18 mouse cellular contexts compared by ENCODE assay signal in the genomic region with DNA sequence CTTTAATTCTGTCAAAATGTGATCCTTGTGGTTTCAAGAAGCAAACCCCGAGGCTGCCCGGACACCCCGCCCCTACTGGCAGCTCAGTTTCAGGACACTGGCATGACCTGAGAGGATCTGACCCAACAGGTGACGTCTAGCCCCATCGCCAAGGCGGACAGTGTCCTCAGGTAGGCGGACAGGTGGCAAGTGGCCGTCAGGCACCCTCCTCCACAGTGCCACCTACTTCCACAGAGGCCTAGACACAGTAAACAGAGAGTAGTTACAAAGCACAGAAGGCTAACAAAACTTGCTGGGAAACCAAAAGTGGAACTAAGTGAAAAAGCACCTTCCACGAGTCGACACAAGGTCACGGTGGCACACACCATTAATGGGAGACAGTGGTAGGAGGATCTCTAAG. TPM values are rescaled to one million over a fixed set of nuclear protein-coding genes. Genes with fewer than 3 reads are reported as not detected.
DNase-seq lines count a peak whose midpoint lies in the region; ATAC-seq and TF ChIP-seq lines count a peak whose summit lies in the region.
"Had no signal": no experiment of that assay in that cellular context is flagged by ENCODE, and none has a peak within 500 bp of the region (broad histone marks: within the 10 kb centered on the region; RNA-seq: fewer than 3 reads in every experiment).

No protein-coding gene starts in this region.

- 63% methylated on average over 11 of the region's 11 CpGs for WGBS in kidney, adult 2 months
- 92% methylated on average over 11 of the region's 11 CpGs for WGBS in forebrain, embryonic 15.5 days
- 93% methylated on average over 11 of the region's 11 CpGs for WGBS in hindbrain, embryonic 14.5 days

- no peak overlapping the region for H3K4me2 ChIP-seq in forebrain, embryonic 15.5 days (replicated peaks)
- H3K4me2 ChIP-seq in hindbrain, embryonic 14.5 days (replicated peaks) = no peak overlapping the region
- H3K4me2 ChIP-seq: heart, embryonic 15.5 days; limb, embryonic 13.5 days; midbrain, embryonic 11.5 days had no signal

- no peaks in the 10 kb centered on the region for H3K27me3 ChIP-seq in kidney, adult 2 months (replicated peaks; ENCODE audit: control insufficient read depth, insufficient read depth, low read length)
- H3K27me3 ChIP-seq in megakaryocyte, embryonic 14.5 days (replicated peaks) = peaks cover 52% of the 10 kb centered on the region
- H3K27me3 ChIP-seq in forebrain, embryonic 15.5 days = peaks cover 21% of the 10 kb centered on the region; the same call in 1 of the 2 replicates
- H3K27me3 ChIP-seq in hindbrain, embryonic 14.5 days (ENCODE audit: control insufficient read depth, insufficient read depth, low read length) = peaks cover 22% of the 10 kb centered on the region
- H3K27me3 ChIP-seq: Patski had no signal

- peak overlapping the region; percentile 78 for H3K27ac ChIP-seq in kidney, adult 2 months (ENCODE audit: insufficient read depth, low read depth, low read length)
- no peak overlapping the region for H3K27ac ChIP-seq in forebrain, embryonic 15.5 days (replicated peaks)
- no peak overlapping the region for H3K27ac ChIP-seq in hindbrain, embryonic 14.5 days
- H3K27ac ChIP-seq: embryonic facial prominence, embryonic 10.5 days; forebrain, embryonic 10.5 days; heart, embryonic 15.5 days; limb, embryonic 13.5 days had no signal

- H3K36me3 ChIP-seq in kidney, adult 2 months (ENCODE audit: control insufficient read depth, insufficient read depth, low read length) = no peaks in the 10 kb centered on the region
- H3K36me3 ChIP-seq in megakaryocyte, embryonic 14.5 days (replicated peaks; ENCODE audit: low read length) = no peaks in the 10 kb centered on the region
- no peaks in the 10 kb centered on the region for H3K36me3 ChIP-seq in forebrain, embryonic 15.5 days
- H3K36me3 ChIP-seq in hindbrain, embryonic 14.5 days (replicated peaks; ENCODE audit: control insufficient read depth, insufficient read depth) = no peaks in the 10 kb centered on the region
- H3K36me3 ChIP-seq: embryonic facial prominence, embryonic 10.5 days; forebrain, embryonic 10.5 days; heart, embryonic 15.5 days; limb, embryonic 13.5 days had no signal

- peaks cover 9% of the 10 kb centered on the region; the same call in 1 of the 2 replicates for H3K4me1 ChIP-seq in kidney, adult 2 months (ENCODE audit: control insufficient read depth, insufficient read depth, low read length)
- peaks cover 10% of the 10 kb centered on the region for H3K4me1 ChIP-seq in megakaryocyte, embryonic 14.5 days
- H3K4me1 ChIP-seq in forebrain, embryonic 15.5 days = peaks cover 9% of the 10 kb centered on the region; the same call in 1 of the 2 replicates
- 0 out of 2 replicates have a peak, but pooled peaks cover 5% of the 10 kb centered on the region for H3K4me1 ChIP-seq in hindbrain, embryonic 14.5 days (replicated peaks; ENCODE audit: control insufficient read depth, insufficient read depth, low read length)

- H3K9me3 ChIP-seq in megakaryocyte, embryonic 14.5 days = peaks cover 11% of the 10 kb centered on the region; the same call in 1 of the 2 replicates
- H3K9me3 ChIP-seq in forebrain, embryonic 15.5 days = no peaks in the 10 kb centered on the region
- H3K9me3 ChIP-seq in hindbrain, embryonic 14.5 days (ENCODE audit: control insufficient read depth, low read length) = no peaks in the 10 kb centered on the region
- H3K9me3 ChIP-seq: embryonic facial prominence, embryonic 10.5 days; forebrain, embryonic 10.5 days; heart, embryonic 15.5 days; limb, embryonic 13.5 days had no signal

- TF ChIP-seq CTCF in kidney, adult 2 months (conservative IDR thresholded peaks at IDR 0.05; ENCODE audit: insufficient read depth, insufficient read length, low read depth, low read length) = no peak

- H3K4me3 ChIP-seq in kidney, adult 2 months (ENCODE audit: insufficient read depth, low read depth, low read length) = peak overlapping the region; percentile 42
- H3K4me3 ChIP-seq in megakaryocyte, embryonic 14.5 days (replicated peaks) = peak overlapping the region; percentile 50
- no peak overlapping the region for H3K4me3 ChIP-seq in forebrain, embryonic 15.5 days
- H3K4me3 ChIP-seq in hindbrain, embryonic 14.5 days (replicated peaks; ENCODE audit: low read length) = no peak overlapping the region
- H3K4me3 ChIP-seq: embryonic facial prominence, embryonic 10.5 days; forebrain, embryonic 10.5 days; heart, embryonic 15.5 days; limb, embryonic 13.5 days had no signal

- peak; percentile 31 for DNase-seq in kidney, adult 2 months
- DNase-seq in kidney, postnatal 4 days = no peak
- DNase-seq in CD4-positive helper T cell, adult 2 months (ENCODE audit: low read depth, low spot score) = peak; percentile 16
- DNase-seq in induced T-regulatory cell, adult 2 months (ENCODE audit: low read depth) = peak; percentile 58
- no peak for DNase-seq in ovary, postnatal 36 days (ENCODE audit: low spot score)
- DNase-seq in hindbrain, embryonic 14.5 days (ENCODE audit: low spot score) = no peak
- DNase-seq: adrenal gland, postnatal 14 days; cerebellum, adult 11-12 months had no signal

- ATAC-seq in forebrain, embryonic 15.5 days (replicated peaks) = no peak
- no peak for ATAC-seq in hindbrain, embryonic 14.5 days (ENCODE audit: low FRiP score)
- ATAC-seq: CD4-positive, CD25-positive, alpha-beta regulatory T cell, adult 4 months; Patski had no signal

- no peak overlapping the region for H3K9ac ChIP-seq in forebrain, embryonic 15.5 days (replicated peaks)
- H3K9ac ChIP-seq in hindbrain, embryonic 14.5 days = no peak overlapping the region
- H3K9ac ChIP-seq: heart, embryonic 15.5 days; limb, embryonic 13.5 days had no signal

- no peak for TF ChIP-seq POLR2A in kidney, adult 2 months (IDR thresholded peaks at IDR 0.05; ENCODE audit: low read depth, low read length)

RNA-seq across cellular contexts. Expression of gene Tmem171, which starts 1.3 kb away (rescaled TPM):
- polyA plus RNA-seq in kidney, adult 2 months (2012; rRNA removed) = 25.5 TPM in 2 replicates
- polyA plus RNA-seq in megakaryocyte, embryonic 14.5 days (2012; ENCODE audit: insufficient read depth, low replicate concordance) = not detected in 2 replicates
- not detected in 2 replicates for polyA plus RNA-seq in forebrain, embryonic 15.5 days (2015; fragmentation: Nextera tagmentation; extraction: Ambion mirVana)
- not detected in 2 replicates for polyA plus RNA-seq in hindbrain, embryonic 14.5 days (2014; fragmentation: Nextera tagmentation; extraction: Ambion mirVana)
- polyA plus RNA-seq: CD4-positive, CD25-positive, alpha-beta regulatory T cell, adult 4 months; embryonic facial prominence, embryonic 10.5 days; forebrain, embryonic 10.5 days; midbrain, embryonic 11.5 days; neural tube, embryonic 14.5 days had no signal

RNA-seq across cellular contexts. Expression of gene Tmem174, which starts 56.1 kb away (rescaled TPM):
- 424 and 448 TPM in 2 replicates for polyA plus RNA-seq in kidney, adult 2 months (2012; rRNA removed)
- polyA plus RNA-seq in megakaryocyte, embryonic 14.5 days (2012; ENCODE audit: insufficient read depth, low replicate concordance) = not detected in 2 replicates
- polyA plus RNA-seq in forebrain, embryonic 15.5 days (2015; fragmentation: Nextera tagmentation; extraction: Ambion mirVana) = not detected in 2 replicates
- not detected in 2 replicates for polyA plus RNA-seq in hindbrain, embryonic 14.5 days (2014; fragmentation: Nextera tagmentation; extraction: Ambion mirVana)
- polyA plus RNA-seq: CD4-positive, CD25-positive, alpha-beta regulatory T cell, adult 4 months; embryonic facial prominence, embryonic 10.5 days; forebrain, embryonic 10.5 days; heart, embryonic 15.5 days; limb, embryonic 13.5 days; midbrain, embryonic 11.5 days; neural tube, embryonic 14.5 days; Patski had no signal

Comparison
In these comparisons a context has a peak if more than half of its experiments do, and no peak if none do; other contexts are left out.
1. DNase-seq: peak in kidney, adult 2 months (single experiment), CD4-positive helper T cell, adult 2 months (single experiment) and induced T-regulatory cell, adult 2 months (single experiment); none in kidney, postnatal 4 days (0 of 2), ovary, postnatal 36 days (single experiment) and hindbrain, embryonic 14.5 days (single experiment).
2. H3K4me3 ChIP-seq: peak in kidney, adult 2 months (single experiment) and megakaryocyte, embryonic 14.5 days (single experiment); none in forebrain, embryonic 15.5 days (single experiment) and hindbrain, embryonic 14.5 days (single experiment).
3. RNA of gene Tmem171, which starts 1.3 kb away (polyA plus RNA-seq): 25.5 TPM in kidney, adult 2 months; not detected in megakaryocyte, embryonic 14.5 days, not detected in forebrain, embryonic 15.5 days and not detected in hindbrain, embryonic 14.5 days; every median in the first group is over 10 times any median in the second.
4. RNA of gene Tmem174, which starts 56.1 kb away (polyA plus RNA-seq): 424 to 448 TPM in kidney, adult 2 months; not detected in megakaryocyte, embryonic 14.5 days, not detected in forebrain, embryonic 15.5 days and not detected in hindbrain, embryonic 14.5 days; every median in the first group is over 100 times any median in the second.